Mouse (Mus musculus) layer of hippocampus, adult 8-10 months (tissue): ENCODE data around the gene Mnd1. TPM values are rescaled to one million over a fixed set of nuclear protein-coding genes. Genes with fewer than 3 reads are reported as not detected.

Source experiments
- DNase-seq, 2 experiments: peaks; one replicate each; pipeline ENCODE4 v3.0.0; 2022; ENCODE audit warnings: low spot score in 2 of 2
- total RNA-seq, 4 experiments: library from RNA; stranded (reverse); gene quantifications; 2 replicates each; pipeline ENCODE4 v1.2.4; 2022

Mnd1 gene
- total RNA-seq, 4 experiments from 2014 or later = 1.4 to 2.2 (median 1.9) TPM

DNA sequence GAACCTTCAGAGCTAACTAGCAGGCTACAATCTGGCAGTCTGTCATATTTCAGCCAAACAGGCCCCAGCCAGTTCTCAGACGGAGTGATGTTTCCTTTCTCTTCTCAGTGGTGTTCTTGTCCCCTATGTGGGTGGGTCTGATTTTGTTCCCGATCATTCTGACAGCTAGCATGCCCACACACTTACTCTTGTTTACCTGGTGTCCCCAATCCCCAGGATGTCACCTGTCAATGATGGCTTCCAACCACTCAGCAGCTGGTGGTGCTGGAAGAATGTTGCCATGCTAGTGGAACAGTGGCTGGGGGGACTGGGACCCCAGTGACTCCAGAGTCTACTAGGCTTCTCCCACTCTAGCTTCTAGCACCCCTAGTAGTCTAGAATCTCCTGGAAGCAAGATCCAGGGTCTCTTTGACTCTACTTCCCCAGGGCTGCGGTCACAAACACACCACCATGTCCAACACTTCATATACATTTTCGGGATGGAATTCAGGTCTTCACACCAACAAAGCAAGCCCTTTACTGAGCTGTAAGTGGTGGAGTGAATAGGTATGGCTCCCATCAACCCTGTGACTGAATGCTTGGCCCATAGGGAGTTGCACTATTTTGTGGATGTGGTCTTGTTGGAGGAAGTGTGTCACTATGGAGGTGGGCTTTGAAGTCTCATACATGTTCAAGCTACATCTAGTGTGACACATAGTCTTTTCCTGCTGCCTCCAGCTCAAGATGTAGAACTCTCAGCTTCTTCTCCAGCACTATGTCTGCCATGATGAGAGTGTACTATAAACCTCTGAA is 2.2 kb upstream of the Mnd1 start:
- DNase-seq = peak in 1 of 2 experiments; percentile 4

DNA sequence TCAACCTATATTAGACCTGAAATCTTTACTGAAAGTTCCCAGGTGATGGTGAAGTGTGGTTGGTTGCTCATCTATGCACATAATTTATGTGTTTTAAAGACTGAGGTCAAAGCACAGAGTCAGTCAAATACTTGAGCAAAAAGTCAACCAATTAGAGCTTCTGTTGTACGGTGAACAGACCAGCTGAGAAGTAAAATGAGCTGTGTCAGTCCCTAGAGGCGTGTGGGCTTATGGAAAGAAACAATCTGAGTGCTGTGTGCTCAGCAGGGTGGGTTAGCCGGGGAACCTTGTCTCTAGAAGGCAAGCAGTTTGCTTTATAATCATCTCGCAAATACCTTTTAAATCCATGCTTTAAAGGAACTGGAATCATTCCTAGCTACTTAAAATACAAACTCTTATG is 1.4 kb upstream of the Mnd1 start:
- DNase-seq = no peak

- DNase-seq = no peak
Observed at GRCm38 (mm10) chr3:84156105-84156504, 519 bp upstream of the Mnd1 start.

GRCm38 (mm10) chr3:84155146-84155545 is 440 bp downstream of the Mnd1 start:
- peak in 1 of 2 experiments; percentile 34 for DNase-seq

GRCm38 (mm10) chr3:84154721-84155141 is 855 bp downstream of the Mnd1 start:
- no peak for DNase-seq

- DNase-seq = no peak
Observed at GRCm38 (mm10) chr3:84149831-84150230, 5.8 kb downstream of the Mnd1 start.

GRCm38 (mm10) chr3:84140947-84141346 is 14.6 kb downstream of the Mnd1 start:
- no peak for DNase-seq

- DNase-seq = no peak
Observed at GRCm38 (mm10) chr3:84136509-84136908, 19.1 kb downstream of the Mnd1 start.

GRCm38 (mm10) chr3:84135933-84136332 is 19.7 kb downstream of the Mnd1 start:
- DNase-seq = no peak

GRCm38 (mm10) chr3:84135387-84135786 is 20.2 kb downstream of the Mnd1 start:
- no peak for DNase-seq

DNA sequence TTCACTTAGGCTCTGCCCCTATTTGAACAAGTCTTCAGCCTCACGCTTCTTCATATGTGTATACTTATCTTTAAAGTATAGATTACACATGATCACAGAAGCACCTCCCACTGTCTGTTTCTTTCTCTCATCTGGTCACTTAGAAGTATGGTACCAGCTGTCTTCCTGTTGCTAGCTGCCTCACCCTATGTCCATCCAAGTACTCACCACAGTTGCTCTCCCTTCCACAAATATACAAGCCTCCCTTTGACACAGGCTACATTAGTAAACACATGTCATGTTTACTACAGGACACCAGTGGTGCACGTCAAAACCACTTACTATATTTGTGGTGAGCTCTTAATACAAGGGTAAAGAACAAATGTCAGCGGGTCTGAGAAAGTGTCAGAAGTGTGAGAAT is 24.2 kb downstream of the Mnd1 start:
- DNase-seq = no peak

GRCm38 (mm10) chr3:84130776-84131175 is 24.8 kb downstream of the Mnd1 start:
- no peak for DNase-seq

DNA sequence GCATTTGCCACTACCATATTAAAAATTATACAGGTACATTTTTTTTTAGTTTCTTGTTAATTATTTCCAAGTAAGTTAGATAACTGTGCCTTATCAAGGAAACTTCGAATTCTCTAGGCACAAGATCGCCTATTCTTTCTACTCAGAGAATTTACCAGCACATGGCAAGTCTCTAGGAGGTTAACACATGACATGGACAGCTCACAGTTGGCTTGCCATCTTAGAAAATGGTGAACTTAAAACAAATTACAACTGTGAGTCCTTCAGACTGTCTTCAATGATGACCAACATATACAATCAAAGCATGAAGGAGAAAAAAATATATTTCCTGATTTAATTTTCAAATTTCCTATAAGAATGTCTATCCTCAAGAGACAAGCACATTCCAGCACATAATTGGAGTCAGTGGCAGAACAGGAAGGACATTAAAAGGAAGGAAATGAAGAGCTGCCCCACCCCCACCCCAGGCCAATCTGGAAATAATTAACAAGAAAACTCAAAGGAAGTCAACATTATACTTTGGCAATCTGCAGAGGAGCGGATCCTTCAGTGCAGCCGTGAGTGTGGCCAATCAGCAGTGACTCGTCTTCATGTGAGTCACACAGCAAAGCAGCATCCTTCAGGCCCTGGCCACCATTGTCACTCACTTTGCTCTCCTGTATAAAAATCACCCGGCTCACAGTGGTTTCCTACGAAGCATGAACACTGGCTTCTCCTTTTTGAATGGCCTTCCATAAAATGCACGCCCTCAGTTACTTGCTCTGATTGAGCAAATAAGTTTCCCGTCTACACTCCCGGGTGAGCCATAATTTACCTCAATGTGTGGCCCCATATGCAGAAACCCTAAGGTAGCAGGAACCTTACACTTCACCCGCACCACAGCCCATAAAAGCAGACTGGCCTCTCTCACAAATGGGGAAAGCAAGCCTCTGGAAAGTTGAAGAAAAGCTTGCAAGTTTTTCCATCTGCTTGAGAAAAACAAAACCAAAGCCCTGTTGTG is 26.4 kb downstream of the Mnd1 start:
- no peak for DNase-seq

DNA sequence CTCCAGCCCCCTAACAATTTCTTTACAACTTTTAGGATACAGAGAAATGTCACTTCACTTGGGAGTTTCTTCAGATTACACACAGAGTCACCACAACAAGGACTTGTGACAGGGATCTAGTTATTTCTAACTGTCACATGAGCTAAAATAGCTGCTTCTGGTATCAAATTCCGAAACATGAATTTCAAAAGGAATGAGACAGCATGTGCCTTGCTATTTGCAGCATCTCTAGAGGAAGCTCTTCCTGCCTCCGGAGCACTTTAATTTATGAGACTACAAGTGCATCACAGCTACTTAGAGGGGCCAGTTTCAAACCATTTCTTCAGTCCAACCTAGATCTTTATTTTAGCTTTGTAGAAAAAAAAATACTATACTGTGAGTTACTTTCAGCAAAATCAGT is 28.2 kb downstream of the Mnd1 start:
- DNase-seq = no peak

DNA sequence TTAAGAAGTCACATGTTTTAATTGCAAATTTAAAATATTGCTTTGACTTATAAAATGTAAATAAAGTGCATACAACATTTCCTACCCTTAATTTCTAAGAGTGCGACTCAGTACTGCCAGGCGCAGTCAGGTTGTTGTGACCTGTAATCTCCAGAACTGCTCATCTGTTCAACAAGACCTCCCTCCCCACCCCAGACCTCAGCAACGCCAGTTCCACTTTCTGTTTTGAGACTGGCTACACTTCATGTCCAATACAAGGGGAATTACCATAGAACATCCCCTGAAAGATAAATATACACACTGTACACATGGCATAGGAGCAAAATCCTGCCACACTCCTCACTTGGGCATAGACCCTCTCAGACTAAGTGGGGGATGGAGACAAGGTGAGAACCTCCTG is 28.9 kb downstream of the Mnd1 start:
- DNase-seq = no peak

DNA sequence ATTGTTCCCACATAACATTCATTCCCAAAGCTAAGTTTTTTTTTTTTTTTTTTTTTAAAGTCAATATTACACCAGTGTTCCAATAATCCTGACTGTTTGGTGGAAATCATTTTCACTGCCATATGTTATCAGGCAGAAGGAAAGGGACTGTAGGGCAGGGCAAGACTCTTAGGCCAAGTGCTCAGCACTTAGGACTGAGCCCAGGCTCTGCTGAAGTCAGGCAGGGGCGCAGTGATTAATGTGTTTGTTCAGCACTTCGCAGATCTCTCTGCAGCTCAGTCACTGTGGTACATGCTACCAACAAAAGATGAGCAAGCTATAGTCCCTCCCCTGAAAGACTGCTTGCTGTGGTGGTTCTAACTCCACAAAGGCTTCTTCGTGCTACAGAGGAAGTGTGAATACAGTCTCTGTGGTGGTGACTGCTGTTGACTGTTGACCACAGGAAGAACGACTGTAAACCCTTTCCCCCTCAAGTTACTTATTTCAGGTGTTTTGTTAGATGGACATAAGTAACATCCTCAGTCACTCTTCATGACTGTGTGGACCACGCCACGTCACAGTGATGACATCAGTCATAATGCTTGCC is 29.8 kb downstream of the Mnd1 start:
- no peak for DNase-seq

DNA sequence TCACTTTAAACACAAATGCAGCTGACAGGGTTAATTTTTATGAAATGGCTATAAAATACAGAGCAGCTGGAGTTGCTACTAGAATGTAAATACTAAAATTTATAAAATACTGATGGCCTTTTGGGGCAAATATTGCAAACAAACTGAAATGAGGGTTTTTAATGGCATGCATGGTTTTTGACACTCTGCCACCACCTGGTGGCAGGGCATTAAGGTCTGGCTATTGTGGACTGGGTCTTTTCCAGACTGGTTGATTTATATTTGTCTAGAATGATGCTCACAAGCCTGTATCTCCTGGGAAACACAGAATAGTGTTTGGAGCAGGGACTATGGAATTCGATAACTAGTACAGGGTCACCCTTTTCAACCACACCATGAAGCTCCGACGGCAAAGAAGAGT is 32.1 kb downstream of the Mnd1 start:
- peak in 1 of 2 experiments; percentile 13 for DNase-seq

DNA sequence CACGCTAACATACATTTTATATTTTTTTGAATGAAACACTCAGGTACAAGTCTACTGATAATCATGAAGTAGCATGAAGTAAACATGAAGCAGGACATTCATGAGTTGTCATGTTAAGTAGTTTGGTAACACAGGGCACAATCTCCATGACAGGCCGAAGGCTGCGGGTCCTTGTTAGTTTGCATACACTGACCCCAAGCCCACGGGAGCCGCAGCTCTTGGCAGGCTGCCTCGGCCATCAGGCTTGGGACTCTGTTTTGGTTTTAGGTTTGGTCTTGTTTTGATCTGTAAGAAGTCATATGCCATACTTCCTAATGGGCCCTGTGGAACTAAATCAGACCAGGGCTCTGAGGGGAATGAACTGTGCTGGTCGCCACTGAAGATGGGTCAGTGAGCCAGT is 36.9 kb downstream of the Mnd1 start:
- no peak for DNase-seq

DNA sequence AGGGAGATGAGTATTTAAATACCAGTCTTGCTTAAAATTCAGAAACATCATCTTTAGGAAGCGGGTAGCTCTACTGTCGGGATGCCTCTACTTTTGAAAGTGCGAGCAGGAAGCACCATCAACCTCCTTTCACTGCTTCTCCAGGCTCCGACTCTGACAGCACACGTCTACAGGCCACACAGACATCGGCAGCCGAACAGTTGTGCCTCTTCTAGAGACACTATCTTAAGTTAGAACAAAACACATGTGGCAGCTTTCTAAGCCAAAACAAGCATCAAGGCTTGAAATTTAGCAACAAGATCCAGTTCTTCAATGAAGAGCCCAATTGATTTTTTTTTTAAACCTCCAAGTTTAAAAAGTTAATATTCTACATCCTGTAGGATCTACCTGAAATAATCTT is 37.4 kb downstream of the Mnd1 start:
- no peak for DNase-seq

- no peak for DNase-seq
Observed at GRCm38 (mm10) chr3:84108614-84109013, 47.0 kb downstream of the Mnd1 start.

- DNase-seq = no peak
Observed at GRCm38 (mm10) chr3:84106106-84106505, 49.5 kb downstream of the Mnd1 start.

GRCm38 (mm10) chr3:84103536-84103935 is 52.0 kb downstream of the Mnd1 start:
- no peak for DNase-seq
